Comparison of ENCODE assay signal across 9 mouse cellular contexts in genomic region chr15:85625666-85626279, GRCm38 (mm10). TPM values are rescaled to one million over a fixed set of nuclear protein-coding genes. Genes with fewer than 3 reads are reported as not detected.
A peak's percentile ranks its signal among the peaks of the same experiment; 100 is the strongest.
DNase-seq lines count a peak whose midpoint lies in the region; ATAC-seq and TF ChIP-seq lines count a peak whose summit lies in the region.
"Had no signal": no experiment of that assay in that cellular context is flagged by ENCODE, and none has a peak within 500 bp of the region (broad histone marks: within the 10 kb centered on the region; RNA-seq: fewer than 3 reads in every experiment).

No protein-coding gene starts in this region.

- H3K4me1 ChIP-seq in forebrain, postnatal 0 days (ENCODE audit: insufficient read depth): no peaks in the 10 kb centered on the region
- peaks cover 6% of the 10 kb centered on the region; the same call in 1 of the 2 replicates for H3K4me1 ChIP-seq in intestine, embryonic 16.5 days (ENCODE audit: control insufficient read depth, insufficient read depth, low read length)
- peaks cover 10% of the 10 kb centered on the region; the same call in 1 of the 2 replicates for H3K4me1 ChIP-seq in limb, embryonic 11.5 days (ENCODE audit: control insufficient read depth, insufficient read depth, low read length)
- peaks cover 2% of the 10 kb centered on the region; the same call in 1 of the 2 replicates for H3K4me1 ChIP-seq in midbrain, embryonic 11.5 days (ENCODE audit: control insufficient read depth, insufficient read depth, low read length)

- TF ChIP-seq CTCF in forebrain, postnatal 0 days (IDR thresholded peaks at IDR 0.05; ENCODE audit: low read depth): peak; percentile 48

- H3K27ac ChIP-seq in forebrain, postnatal 0 days (ENCODE audit: low read depth, low read length): peak overlapping the region; percentile 82
- no peak overlapping the region for H3K27ac ChIP-seq in intestine, embryonic 16.5 days (ENCODE audit: low read length)
- H3K27ac ChIP-seq in limb, embryonic 11.5 days (replicated peaks; ENCODE audit: low read depth, low read length): no peak overlapping the region
- peak overlapping the region; percentile 68 for H3K27ac ChIP-seq in midbrain, embryonic 11.5 days (ENCODE audit: low read depth, low read length)

- H3K36me3 ChIP-seq in forebrain, postnatal 0 days (ENCODE audit: insufficient read depth): no peaks in the 10 kb centered on the region
- H3K36me3 ChIP-seq in intestine, embryonic 16.5 days (ENCODE audit: control insufficient read depth, insufficient read depth, low read length): no peaks in the 10 kb centered on the region
- H3K36me3 ChIP-seq in limb, embryonic 11.5 days (ENCODE audit: control insufficient read depth, insufficient read depth, low read length): no peaks in the 10 kb centered on the region
- no peaks in the 10 kb centered on the region for H3K36me3 ChIP-seq in midbrain, embryonic 11.5 days (ENCODE audit: control insufficient read depth, insufficient read depth, low read length)

- peak; percentile 93 for ATAC-seq in forebrain, postnatal 0 days
- ATAC-seq in intestine, embryonic 16.5 days: peak; percentile 63
- no peak for ATAC-seq in limb, embryonic 11.5 days (ENCODE audit: insufficient number of reproducible peaks, low FRiP score, low TSS enrichment, low read depth)
- ATAC-seq in midbrain, embryonic 11.5 days (ENCODE audit: low FRiP score): peak; percentile 86

- H3K4me3 ChIP-seq in forebrain, postnatal 0 days (ENCODE audit: low read depth, low read length): peak overlapping the region; percentile 50
- H3K4me3 ChIP-seq in intestine, embryonic 16.5 days (ENCODE audit: low read length): peak overlapping the region; percentile 54
- peak overlapping the region; percentile 31 for H3K4me3 ChIP-seq in limb, embryonic 11.5 days (ENCODE audit: low read depth, low read length)
- H3K4me3 ChIP-seq in midbrain, embryonic 11.5 days (ENCODE audit: low read depth, low read length): peak overlapping the region; percentile 34
- H3K4me3 ChIP-seq: myocyte had no signal

- peak overlapping the region; percentile 84 for H3K4me2 ChIP-seq in forebrain, postnatal 0 days (ENCODE audit: low read depth)
- H3K4me2 ChIP-seq in intestine, embryonic 16.5 days (ENCODE audit: low read depth, low read length): peak overlapping the region; percentile 90
- peak overlapping the region; percentile 70 for H3K4me2 ChIP-seq in limb, embryonic 11.5 days (ENCODE audit: low read depth, severe bottlenecking)
- H3K4me2 ChIP-seq in midbrain, embryonic 11.5 days: peak overlapping the region; percentile 53

- H3K9ac ChIP-seq in forebrain, postnatal 0 days: peak overlapping the region; percentile 83
- H3K9ac ChIP-seq in intestine, embryonic 16.5 days (ENCODE audit: low read depth, low read length): peak overlapping the region; percentile 74
- peak overlapping the region; percentile 74 for H3K9ac ChIP-seq in limb, embryonic 11.5 days (ENCODE audit: low read length)
- H3K9ac ChIP-seq in midbrain, embryonic 11.5 days (ENCODE audit: low read length): peak overlapping the region; percentile 69

- H3K27me3 ChIP-seq in forebrain, postnatal 0 days (ENCODE audit: insufficient read depth, low read length): no peaks in the 10 kb centered on the region
- peaks cover 35% of the 10 kb centered on the region for H3K27me3 ChIP-seq in intestine, embryonic 16.5 days (replicated peaks; ENCODE audit: control insufficient read depth, insufficient read depth, low read length)
- peaks cover 36% of the 10 kb centered on the region for H3K27me3 ChIP-seq in limb, embryonic 11.5 days (ENCODE audit: control insufficient read depth, insufficient read depth, low read length)
- H3K27me3 ChIP-seq in midbrain, embryonic 11.5 days (ENCODE audit: control insufficient read depth, insufficient read depth, low read length): peaks cover 52% of the 10 kb centered on the region

- H3K9me3 ChIP-seq in forebrain, postnatal 0 days (ENCODE audit: low read length): no peaks in the 10 kb centered on the region
- H3K9me3 ChIP-seq in intestine, embryonic 16.5 days (ENCODE audit: control insufficient read depth, low read length): 0 out of 2 replicates have a peak, but pooled peaks cover 4% of the 10 kb centered on the region
- H3K9me3 ChIP-seq in limb, embryonic 11.5 days (ENCODE audit: control insufficient read depth, low read length): 0 out of 2 replicates have a peak, but pooled peaks cover 4% of the 10 kb centered on the region
- 0 out of 2 replicates have a peak, but pooled peaks cover 2% of the 10 kb centered on the region for H3K9me3 ChIP-seq in midbrain, embryonic 11.5 days (ENCODE audit: control insufficient read depth, low read length)

- WGBS in forebrain, postnatal 0 days: 2% methylated on average over 67 of the region's 68 CpGs
- WGBS in intestine, embryonic 16.5 days: 3% methylated on average over 67 of the region's 68 CpGs
- WGBS in limb, embryonic 11.5 days: 3% methylated on average over 68 of the region's 68 CpGs
- 2% methylated on average over 67 of the region's 68 CpGs for WGBS in midbrain, embryonic 11.5 days

- peak; percentile 70 for DNase-seq in ES-CJ7 (ENCODE audit: low read depth, low spot score)
- DNase-seq in adrenal gland, postnatal 14 days: peak; percentile 83
- DNase-seq in forebrain, postnatal 0 days: peak; percentile 87
- peak; percentile 73 for DNase-seq in limb, embryonic 11.5 days (ENCODE audit: low spot score)
- DNase-seq in midbrain, embryonic 11.5 days (ENCODE audit: low spot score, missing footprints): peak; percentile 94
- DNase-seq in testis, postnatal 10 days (ENCODE audit: low spot score): peak; percentile 80
- DNase-seq in urinary bladder, postnatal 25 days (ENCODE audit: low spot score): no peak

RNA-seq across cellular contexts. Expression of gene Wnt7b, which starts 43.5 kb away (rescaled TPM):
- 0.30 and 0.75 TPM in 2 replicates for total RNA-seq in adrenal gland, postnatal 14 days (2021)
- total RNA-seq in forebrain, postnatal 0 days (2014; rRNA removed): 59.3 and 67.3 TPM in 2 replicates
- 54.0 and 68.4 TPM in 2 replicates for polyA plus RNA-seq in forebrain, postnatal 0 days (2015; fragmentation: Nextera tagmentation; extraction: Ambion mirVana)
- 0.66 and 0.71 TPM in 2 replicates for polyA plus RNA-seq in intestine, embryonic 16.5 days (2015; fragmentation: Nextera tagmentation; extraction: Ambion mirVana)
- 13.4 and 19.1 TPM in 2 replicates for polyA plus RNA-seq in limb, embryonic 11.5 days (2014; fragmentation: Nextera tagmentation; extraction: Ambion mirVana)
- 38.5 and 44.3 TPM in 2 replicates for polyA plus RNA-seq in midbrain, embryonic 11.5 days (2014; fragmentation: Nextera tagmentation; extraction: Ambion mirVana)

Comparison
In these comparisons a context has a peak if more than half of its experiments do, and no peak if none do; other contexts are left out.
1. H3K27ac ChIP-seq: peak in forebrain, postnatal 0 days (single experiment) and midbrain, embryonic 11.5 days (single experiment); none in intestine, embryonic 16.5 days (single experiment) and limb, embryonic 11.5 days (single experiment).
2. Peak in every context shown above with its lines, with median percentiles within 50 percentile points of each other: H3K4me2 ChIP-seq, H3K4me3 ChIP-seq and H3K9ac ChIP-seq.